Mouse (Mus musculus) limb, embryonic 10.5 days (tissue): ENCODE results near the gene Optc. TPM values are rescaled to one million over a fixed set of nuclear protein-coding genes. Genes with fewer than 3 reads are reported as not detected.
A peak's percentile ranks its signal among the peaks of the same experiment; 100 is the strongest.

Source experiments
- DNase-seq: peaks from one replicate; pipeline ENCODE4 v3.0.0-alpha.2; 2017; ENCODE audit warnings: low spot score
- H3K27ac ChIP-seq: fragments of 300-500 bp; sonication (generic); 2 replicates; pipeline ENCODE4 v1.5.1; 2016; ENCODE audit warnings: mild to moderate bottlenecking
- H3K27me3 ChIP-seq: fragments of 300-500 bp; sonication (generic); 2 replicates; pipeline ENCODE4 v1.6.1; 2016; ENCODE audit warnings: low read depth, mild to moderate bottlenecking; ENCODE audit not compliant: poor library complexity, severe bottlenecking
- H3K36me3 ChIP-seq: fragments of 300-500 bp; sonication (generic); 2 replicates; pipeline ENCODE4 v1.6.1; 2016; ENCODE audit warnings: mild to moderate bottlenecking, moderate library complexity
- H3K4me1 ChIP-seq: fragments of 300-500 bp; sonication (generic); 2 replicates; pipeline ENCODE4 v1.6.1; 2016
- H3K4me3 ChIP-seq: fragments of 300-500 bp; sonication (generic); 2 replicates; pipeline ENCODE4 v1.5.1; 2016; ENCODE audit warnings: mild to moderate bottlenecking, moderate library complexity
- H3K9me3 ChIP-seq: fragments of 300-500 bp; sonication (generic); replicated peaks from 2 replicates; pipeline ENCODE4 v1.6.1; 2016; ENCODE audit warnings: mild to moderate bottlenecking
- WGBS: fragments of 180-500 bp; shearing (Covaris S2); methylation state at CpG from one replicate; pipeline ENCODE4 v1.1.7; 2016; 5-methylcytosine and 5-hydroxymethylcytosine counted together
- polyA plus RNA-seq: library from polyadenylated mRNA; unstranded; fragments of >200 nt; fragmentation: Nextera tagmentation; extraction: Ambion mirVana; gene quantifications from 2 replicates; pipeline ENCODE4 v1.2.1, GENCODE M21; 2016

Optc gene
- polyA plus RNA-seq, 1 experiment from 2014 or later, result 0.24 TPM

GRCm38 (mm10) chr1:133934354-133934963 lies 26.7 kb upstream of the Optc start:
- no peaks in the 10 kb centered on the region for H3K36me3 ChIP-seq
- 85% methylated on average over 10 of the region's 10 CpGs for WGBS
- peaks cover 5% of the 10 kb centered on the region; the same call in 1 of the 2 replicates for H3K27me3 ChIP-seq
- peaks cover 22% of the 10 kb centered on the region for H3K4me1 ChIP-seq
- peak overlapping the region; percentile 65 for H3K27ac ChIP-seq
- DNase-seq, result no peak
- no peaks in the 10 kb centered on the region for H3K9me3 ChIP-seq
- no peak overlapping the region for H3K4me3 ChIP-seq

GRCm38 (mm10) chr1:133933301-133934195 lies 25.7 kb upstream of the Optc start:
- Histone ChIP-seq H3K4me3 (no peak overlapping the region), H3K27me3 (peaks cover 5% of the 10 kb centered on the region; the same call in 1 of the 2 replicates), H3K4me1 (peaks cover 22% of the 10 kb centered on the region), H3K9me3 (no peaks in the 10 kb centered on the region), H3K27ac (peak overlapping the region; percentile 65; the same call in 1 of the 2 replicates), H3K36me3 (no peaks in the 10 kb centered on the region)
- 58% methylated on average over 14 of the region's 14 CpGs for WGBS
- DNase-seq, result no peak

- Histone ChIP-seq H3K4me3 (no peak overlapping the region), H3K4me1 (peaks cover 19% of the 10 kb centered on the region), H3K27me3 (no peaks in the 10 kb centered on the region), H3K9me3 (no peaks in the 10 kb centered on the region), H3K27ac (no peak overlapping the region), H3K36me3 (no peaks in the 10 kb centered on the region)
- 59% methylated on average over 3 of the region's 3 CpGs for WGBS
- no peak for DNase-seq
Measured at GRCm38 (mm10) chr1:133929980-133930379, 22.2 kb upstream of the Optc start.

GRCm38 (mm10) chr1:133925223-133925622 lies 17.4 kb upstream of the Optc start:
- Histone ChIP-seq H3K4me1 (peaks cover 25% of the 10 kb centered on the region), H3K4me3 (no peak overlapping the region), H3K9me3 (no peaks in the 10 kb centered on the region), H3K27me3 (0 out of 2 replicates have a peak, but pooled peaks cover 9% of the 10 kb centered on the region), H3K36me3 (no peaks in the 10 kb centered on the region), H3K27ac (no peak overlapping the region)
- DNase-seq, result no peak
- WGBS, result 95% methylated on average over 3 of the region's 3 CpGs

- peak; percentile 48 for DNase-seq
- Histone ChIP-seq H3K4me1 (peaks cover 29% of the 10 kb centered on the region), H3K9me3 (no peaks in the 10 kb centered on the region), H3K27me3 (peaks cover 19% of the 10 kb centered on the region; the same call in 1 of the 2 replicates), H3K36me3 (no peaks in the 10 kb centered on the region), H3K27ac (peak overlapping the region; percentile 47), H3K4me3 (no peak overlapping the region)
- 29% methylated on average over 7 of the region's 7 CpGs for WGBS
Measured at GRCm38 (mm10) chr1:133924141-133924875, 16.5 kb upstream of the Optc start.

GRCm38 (mm10) chr1:133923071-133923470 lies 15.3 kb upstream of the Optc start:
- Histone ChIP-seq H3K9me3 (no peaks in the 10 kb centered on the region), H3K27ac (0 out of 2 replicates have a peak overlapping the region, but pooled peaks have one; percentile 17), H3K4me1 (peaks cover 31% of the 10 kb centered on the region), H3K4me3 (no peak overlapping the region), H3K36me3 (no peaks in the 10 kb centered on the region), H3K27me3 (peaks cover 29% of the 10 kb centered on the region; the same call in 1 of the 2 replicates)
- no peak for DNase-seq
- 95% methylated on average over 5 of the region's 5 CpGs for WGBS

- H3K4me1 ChIP-seq, result peaks cover 38% of the 10 kb centered on the region
- no peak within 1 kb of the TSS for H3K4me3 ChIP-seq
- 42% methylated on average over 8 of the region's 8 CpGs for WGBS
- H3K27me3 ChIP-seq, result peaks cover 35% of the 10 kb centered on the region; the same call in 1 of the 2 replicates
- no peaks in the 10 kb centered on the region for H3K36me3 ChIP-seq
- peak within 1 kb of the TSS; percentile 69 for H3K27ac ChIP-seq
- H3K9me3 ChIP-seq, result no peaks in the 10 kb centered on the region
- DNase-seq, result no peak
Measured at GRCm38 (mm10) chr1:133921304-133921751, 13.5 kb upstream of the Optc start, which contains the start of gene Prelp. Gene Prelp (minus strand): TSS chr1:133921414.

GRCm38 (mm10) chr1:133920876-133921275 lies 13.1 kb upstream of the Optc start:
- peak overlapping the region; percentile 69 for H3K27ac ChIP-seq
- H3K36me3 ChIP-seq, result no peaks in the 10 kb centered on the region
- 60% methylated on average over 3 of the region's 3 CpGs for WGBS
- H3K4me3 ChIP-seq, result no peak overlapping the region
- peaks cover 35% of the 10 kb centered on the region; the same call in 1 of the 2 replicates for H3K27me3 ChIP-seq
- no peaks in the 10 kb centered on the region for H3K9me3 ChIP-seq
- H3K4me1 ChIP-seq, result peaks cover 38% of the 10 kb centered on the region
- no peak for DNase-seq

GRCm38 (mm10) chr1:133920401-133920800 lies 12.6 kb upstream of the Optc start:
- Histone ChIP-seq H3K9me3 (no peaks in the 10 kb centered on the region), H3K27me3 (peaks cover 35% of the 10 kb centered on the region; the same call in 1 of the 2 replicates), H3K4me1 (peaks cover 38% of the 10 kb centered on the region), H3K36me3 (no peaks in the 10 kb centered on the region), H3K4me3 (no peak overlapping the region), H3K27ac (no peak overlapping the region)
- 72% methylated on average over 3 of the region's 3 CpGs for WGBS
- DNase-seq, result no peak

GRCm38 (mm10) chr1:133918088-133918470 lies 10.3 kb upstream of the Optc start:
- DNase-seq, result no peak
- 40% methylated on average over 6 of the region's 6 CpGs for WGBS
- Histone ChIP-seq H3K4me3 (no peak overlapping the region), H3K27ac (peak overlapping the region; percentile 22), H3K36me3 (no peaks in the 10 kb centered on the region), H3K4me1 (peaks cover 31% of the 10 kb centered on the region), H3K9me3 (no peaks in the 10 kb centered on the region), H3K27me3 (peaks cover 35% of the 10 kb centered on the region; the same call in 1 of the 2 replicates)

GRCm38 (mm10) chr1:133917456-133918087 lies 9.8 kb upstream of the Optc start:
- 33% methylated on average over 11 of the region's 11 CpGs for WGBS
- H3K27ac ChIP-seq, result peak overlapping the region; percentile 22
- peaks cover 35% of the 10 kb centered on the region; the same call in 1 of the 2 replicates for H3K27me3 ChIP-seq
- no peaks in the 10 kb centered on the region for H3K9me3 ChIP-seq
- no peaks in the 10 kb centered on the region for H3K36me3 ChIP-seq
- H3K4me3 ChIP-seq, result no peak overlapping the region
- no peak for DNase-seq
- peaks cover 31% of the 10 kb centered on the region for H3K4me1 ChIP-seq

GRCm38 (mm10) chr1:133915723-133916355 lies 8.0 kb upstream of the Optc start:
- no peak overlapping the region for H3K27ac ChIP-seq
- H3K36me3 ChIP-seq, result no peaks in the 10 kb centered on the region
- H3K27me3 ChIP-seq, result peaks cover 37% of the 10 kb centered on the region
- H3K4me1 ChIP-seq, result peaks cover 18% of the 10 kb centered on the region
- H3K9me3 ChIP-seq, result no peaks in the 10 kb centered on the region
- WGBS, result 65% methylated on average over 8 of the region's 8 CpGs
- no peak for DNase-seq
- no peak overlapping the region for H3K4me3 ChIP-seq
